Mouse (Mus musculus) megakaryocyte-erythroid progenitor cell, adult 5-6 weeks (primary cell): Measurements from ENCODE around the gene Brox. TPM values are rescaled to one million over a fixed set of nuclear protein-coding genes. Genes with fewer than 3 reads are reported as not detected.
A peak's percentile ranks its signal among the peaks of the same experiment; 100 is the strongest.
"Not testable (repeated sequence)": the region's sequence is repeated elsewhere in the genome, so short reads cannot be mapped to it uniquely, and the experiment has no call there.

Experiments
- ATAC-seq: replicated peaks from 2 replicates; pipeline ENCODE4 v1.8.0; 2016; ENCODE audit warnings: mild to moderate bottlenecking, inconsistent platforms; ENCODE audit not compliant: severe bottlenecking, poor library complexity, low FRiP score, low TSS enrichment
- total RNA-seq, 2 experiments: library from RNA; stranded (forward) in 1 of 2; stranded (reverse) in 1 of 2; fragments of 200-1000, 215-1000 nt in 1 of 2; fragments of >200 nt in 1 of 2; fragmentation: Nextera tagmentation in 1 of 2; gene quantifications; 2 replicates each; pipeline ENCODE4 v1.2.3; 2014 to 2017

Gene Brox
- total RNA-seq (2014; fragmentation: Nextera tagmentation): 26.4 and 37.9 TPM in 2 replicates
- 35.6 and 40.7 TPM in 2 replicates for total RNA-seq (2017)

DNA sequence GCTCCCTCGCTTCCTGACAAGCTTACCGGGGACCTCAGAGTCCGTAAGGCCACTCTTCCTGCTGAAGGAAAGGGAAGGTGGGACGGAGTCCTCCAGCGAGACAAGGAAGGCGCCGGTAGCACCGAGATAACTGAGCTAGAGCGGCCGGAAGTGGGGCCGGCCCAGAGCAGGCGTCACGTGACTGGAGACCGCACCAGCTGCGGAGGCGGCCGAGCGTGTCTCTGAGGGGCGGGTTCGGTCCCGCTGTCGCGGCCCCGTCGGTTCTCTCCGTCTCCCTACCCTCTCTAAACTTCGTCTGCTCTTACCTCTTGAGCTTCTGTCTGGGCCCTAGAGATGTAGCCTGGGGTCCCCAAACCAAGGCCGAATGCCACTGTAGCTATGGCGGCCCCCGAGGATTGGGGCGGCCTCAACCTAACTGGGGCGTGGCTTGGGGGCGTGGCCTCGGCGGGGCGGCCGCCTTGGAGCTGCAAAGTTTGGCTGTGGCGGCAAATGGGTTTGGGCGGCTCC, at the start of gene Brox:
Brox (minus strand) TSS at position 393 of the 507 bp plus-strand sequence.
- peak; percentile 73 for ATAC-seq

DNA sequence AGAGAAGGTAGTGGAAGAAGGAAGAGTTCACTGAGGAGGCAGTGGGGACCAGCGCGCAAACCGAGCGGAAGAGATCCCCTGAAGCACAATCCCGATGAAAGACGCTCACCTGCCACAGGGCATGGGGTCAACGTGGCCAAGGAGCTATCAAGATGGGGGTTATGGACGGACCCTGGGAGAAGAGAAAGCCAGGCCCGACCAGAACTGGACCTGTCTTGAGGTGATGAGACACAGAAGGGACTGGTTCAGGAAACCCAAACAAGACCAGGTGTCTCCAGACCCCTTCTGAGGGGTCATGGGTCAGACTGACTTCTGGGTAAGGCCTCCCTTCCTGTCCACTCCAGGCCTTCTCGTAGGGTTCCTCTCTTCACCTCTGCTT, 48.7 kb upstream of the Brox start:
- ATAC-seq: no peak

DNA sequence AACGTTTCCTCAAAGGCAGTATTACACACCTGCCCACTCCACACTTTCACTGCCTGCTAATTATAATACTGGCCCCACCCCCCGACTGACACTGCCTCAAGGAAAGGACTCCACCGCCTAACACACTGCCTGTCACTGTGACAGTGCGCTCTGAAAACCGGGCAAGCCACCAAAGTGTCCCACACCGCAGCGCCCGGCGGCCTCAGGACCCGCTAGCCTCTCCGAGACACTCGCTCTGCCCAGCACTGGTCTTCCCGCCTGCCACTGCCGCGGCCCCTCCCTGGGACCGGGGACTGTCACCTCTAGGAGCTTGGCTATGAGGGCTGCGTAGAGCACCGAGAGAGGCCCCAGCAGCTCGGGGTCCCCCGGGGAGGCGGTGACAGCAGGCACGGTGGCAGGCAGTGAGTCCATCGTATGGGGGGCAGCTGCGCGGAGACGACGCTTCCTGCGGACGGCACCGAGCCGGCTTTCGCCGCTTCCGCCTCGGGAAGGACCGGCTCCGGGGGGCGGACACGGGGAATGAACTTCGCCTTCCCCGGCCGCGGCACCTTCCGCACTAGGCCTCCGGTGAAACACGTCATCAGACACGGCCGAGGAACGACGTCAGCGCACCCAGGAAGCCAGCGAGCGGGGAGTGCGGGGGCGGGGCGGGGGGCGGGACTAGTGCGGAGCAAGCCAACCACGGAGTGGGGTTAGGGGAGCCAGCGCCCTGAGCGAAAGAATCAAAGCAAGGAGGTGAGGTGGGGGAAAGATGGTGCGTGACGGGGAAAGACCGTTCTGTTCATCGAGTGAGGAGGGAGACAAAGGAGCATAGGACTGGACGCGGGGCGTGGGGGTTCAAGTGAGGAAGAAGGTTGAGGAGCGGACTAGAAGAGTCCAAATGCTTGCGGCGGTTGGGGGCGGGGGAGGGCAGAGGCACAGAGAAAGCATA, 48.1 kb upstream of the Brox start:
- ATAC-seq: peak; percentile 84

DNA sequence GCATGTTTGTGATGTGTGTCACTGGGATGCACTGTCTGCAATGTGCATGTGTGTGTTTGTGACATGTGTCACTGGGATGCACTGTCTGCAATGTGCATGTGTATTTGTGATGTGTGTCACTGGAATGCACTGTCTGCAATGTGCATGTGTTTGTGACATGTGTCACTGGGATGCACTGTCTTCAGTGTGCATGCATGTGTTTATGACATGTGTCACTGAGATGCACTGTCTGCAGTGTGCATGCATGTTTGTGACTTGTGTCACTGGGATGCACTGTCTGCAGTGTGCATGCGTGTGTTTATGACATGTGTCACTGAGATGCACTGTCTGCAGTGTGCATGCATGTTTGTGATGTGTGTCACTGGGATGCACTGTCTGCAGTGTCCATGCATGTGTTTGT, 45.8 kb upstream of the Brox start:
- not testable (repeated sequence) for ATAC-seq

DNA sequence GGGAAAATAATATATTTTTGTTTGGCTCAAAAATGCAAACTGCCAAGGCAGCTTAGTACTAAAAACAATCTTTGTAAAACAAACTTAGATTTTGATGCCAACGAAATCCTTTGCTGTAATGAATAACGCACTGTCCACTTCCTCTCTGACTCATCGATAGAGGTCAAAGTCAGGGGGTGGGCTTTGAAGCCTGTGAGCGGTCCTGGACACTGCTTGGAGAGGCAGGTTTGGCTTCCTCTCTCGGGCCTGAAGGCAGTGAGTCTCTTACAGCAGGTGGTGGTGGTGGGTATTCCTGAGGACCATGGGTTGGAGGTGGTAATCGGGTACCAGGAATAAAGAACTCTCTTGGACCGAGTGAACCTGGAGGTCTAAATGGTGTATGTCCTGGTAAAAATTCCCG, 30.1 kb upstream of the Brox start:
- ATAC-seq: no peak

DNA sequence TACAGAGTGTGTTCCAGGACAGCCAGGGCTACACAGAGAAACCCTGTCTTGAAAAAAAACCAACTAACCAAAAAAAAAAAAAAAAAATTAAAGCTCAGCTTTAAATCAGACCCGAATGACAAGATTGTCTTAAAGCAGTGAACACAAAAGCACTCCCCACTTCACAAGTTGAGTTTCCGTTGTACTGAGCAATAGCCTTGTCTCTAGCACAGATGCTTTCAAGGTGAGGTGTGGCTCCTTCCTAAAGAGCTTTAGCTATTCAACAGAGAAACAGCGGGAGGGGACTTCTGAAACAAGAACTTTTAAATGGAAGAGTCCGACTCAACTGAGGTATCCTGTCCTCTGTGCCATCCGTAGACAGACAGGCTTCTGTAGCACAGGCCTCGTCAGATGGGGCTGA, 27.4 kb upstream of the Brox start:
- ATAC-seq: no peak

DNA sequence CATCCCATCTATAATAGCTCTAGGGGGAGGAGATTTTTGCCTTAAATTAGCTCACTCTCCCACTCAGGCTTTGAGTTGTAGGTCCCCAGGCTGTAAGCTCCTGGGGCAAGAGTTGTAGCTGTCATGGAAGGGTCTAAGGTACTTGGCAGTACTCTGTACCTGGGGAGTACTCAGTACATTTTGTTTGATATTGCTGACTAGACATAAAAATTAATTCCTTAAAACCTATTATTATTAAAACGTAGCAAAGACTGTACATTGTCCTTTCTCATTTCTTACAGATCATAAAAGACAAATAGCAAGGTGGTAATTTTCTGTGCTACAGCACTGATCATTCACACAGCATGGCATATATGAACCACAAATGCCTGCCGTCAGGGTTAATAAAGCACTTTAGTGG, 26.9 kb upstream of the Brox start:
- ATAC-seq: no peak

DNA sequence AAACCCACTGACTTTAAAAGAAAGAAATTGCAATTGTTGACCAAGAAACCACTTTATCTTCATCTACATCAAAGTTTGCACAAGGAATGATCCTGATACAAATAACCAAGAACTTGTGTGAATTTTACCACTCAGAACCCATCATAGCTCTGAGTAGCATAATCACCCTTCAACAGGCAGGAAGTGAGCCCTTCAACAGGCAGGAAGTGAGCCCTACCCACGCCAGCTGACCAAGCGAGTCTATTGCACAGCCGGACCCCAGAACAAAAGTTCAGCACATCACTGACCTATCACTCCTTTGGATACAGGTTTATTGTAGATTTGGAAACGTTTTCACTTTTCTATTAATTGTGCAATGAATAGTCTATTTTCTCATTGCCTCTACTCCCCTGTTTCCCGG, 25.4 kb upstream of the Brox start:
- not testable (repeated sequence) for ATAC-seq

DNA sequence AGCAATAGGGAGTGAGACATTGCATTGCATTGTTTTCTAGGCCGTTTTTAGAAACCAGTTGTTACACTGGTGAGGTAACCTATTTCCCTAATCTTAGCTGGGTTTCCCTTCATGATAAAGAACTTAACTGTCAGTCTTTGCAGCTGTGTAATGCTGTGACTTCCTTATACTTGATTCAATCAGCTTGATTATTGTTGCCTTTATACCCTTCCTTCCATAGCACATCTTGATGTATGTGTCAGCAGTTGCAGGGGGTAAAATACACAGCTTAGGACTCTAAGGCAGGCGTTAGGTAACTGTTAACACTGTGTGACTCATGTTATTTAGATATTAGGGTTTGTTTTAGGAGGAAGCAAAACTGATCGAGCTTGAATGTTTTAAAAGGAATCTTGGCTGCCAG, 23.6 kb upstream of the Brox start:
- peak; percentile 43 for ATAC-seq

DNA sequence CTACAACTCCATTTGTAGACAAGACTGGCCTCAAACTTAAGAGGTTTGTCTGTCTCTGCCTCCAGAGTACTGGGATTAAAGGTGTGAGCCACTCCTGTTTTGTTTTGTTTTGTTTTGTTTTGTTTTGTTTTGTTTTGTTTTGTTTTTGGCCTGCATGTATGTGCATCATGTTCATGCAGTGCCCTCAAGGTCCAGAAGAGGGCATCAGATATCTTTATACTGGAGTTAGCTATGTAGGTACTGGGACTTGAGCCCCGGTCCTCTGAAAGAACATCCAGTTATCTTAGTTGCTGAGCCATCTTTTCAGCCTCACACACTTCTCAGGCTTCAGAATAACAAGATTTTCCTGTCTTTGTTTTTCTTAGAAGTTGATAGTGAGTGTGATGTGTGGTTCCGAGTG, 18.7 kb upstream of the Brox start:
- peak; percentile 72 for ATAC-seq

DNA sequence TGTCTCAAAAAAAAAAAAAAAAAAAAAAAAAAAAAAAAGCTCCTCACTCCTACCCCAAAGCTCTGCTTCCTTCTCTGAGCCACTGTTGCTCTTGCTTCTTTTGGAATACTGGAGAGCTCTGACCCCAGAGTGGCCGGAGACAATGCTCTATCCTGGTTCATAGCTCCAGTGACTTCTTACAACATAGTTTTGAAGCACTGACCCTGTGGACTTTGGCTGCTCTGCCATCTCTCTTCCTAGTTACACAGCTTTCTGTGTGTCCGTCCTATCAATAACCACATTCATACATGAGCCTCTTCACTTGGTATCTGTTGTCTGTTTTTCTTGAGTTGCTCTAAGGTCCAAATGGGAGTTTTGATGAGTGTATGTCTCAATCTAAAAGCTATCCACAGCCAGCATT, 15.0 kb upstream of the Brox start:
- no peak for ATAC-seq

DNA sequence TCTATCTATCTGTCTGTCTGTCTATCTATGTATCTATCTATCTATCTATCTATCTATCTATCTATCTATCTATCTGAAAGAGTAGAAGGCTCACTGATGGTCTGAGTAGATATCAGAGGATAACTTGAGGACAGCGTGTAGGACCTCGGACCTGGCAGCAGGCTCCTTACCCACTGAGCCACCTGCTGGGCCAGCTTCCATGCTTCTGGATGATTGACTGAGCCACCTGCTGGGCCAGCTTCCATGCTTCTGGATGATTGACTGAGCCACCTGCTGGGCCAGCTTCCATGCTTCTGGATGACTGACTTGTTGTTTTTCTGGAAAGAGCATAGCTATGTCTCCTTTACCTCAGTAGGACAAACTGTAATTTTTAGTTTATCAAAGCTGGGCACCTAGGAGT, 12.5 kb upstream of the Brox start:
- not testable (repeated sequence) for ATAC-seq

DNA sequence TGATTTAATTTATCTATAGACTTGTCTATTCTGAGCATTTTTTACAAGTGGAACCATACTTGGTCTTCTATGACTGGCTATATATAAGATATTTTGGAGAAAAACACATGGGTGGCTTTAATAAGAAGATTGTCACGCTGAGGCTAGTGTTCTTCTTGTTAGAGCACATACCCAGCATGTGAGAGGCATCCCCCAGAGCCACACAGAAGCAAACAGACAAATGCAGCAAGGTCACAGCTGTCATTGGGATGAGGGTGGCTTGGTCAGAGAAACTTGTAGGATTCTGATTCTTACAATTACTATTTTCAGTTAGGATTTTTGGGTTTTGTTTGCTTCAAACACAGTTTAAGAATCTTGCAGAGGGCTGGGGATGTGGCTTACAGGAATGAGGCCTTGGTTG, 11.4 kb upstream of the Brox start:
- ATAC-seq: no peak

DNA sequence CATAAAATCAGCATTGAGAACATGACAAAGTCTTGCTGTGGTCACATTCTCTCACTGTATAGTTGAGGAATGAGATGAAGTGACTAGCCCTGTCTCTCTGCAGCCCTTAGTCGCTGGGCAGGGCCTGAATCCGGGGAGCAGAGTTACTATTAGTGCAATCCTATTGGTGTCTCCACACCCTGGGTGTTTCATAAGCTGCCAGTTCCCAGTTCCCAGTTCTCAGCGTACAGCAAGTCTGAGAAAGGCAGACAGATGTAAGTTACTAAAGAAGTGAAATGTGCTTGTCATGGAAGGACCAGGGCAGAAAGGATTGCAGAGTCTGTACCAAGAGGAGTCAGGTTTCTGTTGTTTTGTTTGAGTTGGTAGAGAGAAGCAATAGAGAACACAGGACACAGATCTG, 10.5 kb upstream of the Brox start:
- no peak for ATAC-seq

DNA sequence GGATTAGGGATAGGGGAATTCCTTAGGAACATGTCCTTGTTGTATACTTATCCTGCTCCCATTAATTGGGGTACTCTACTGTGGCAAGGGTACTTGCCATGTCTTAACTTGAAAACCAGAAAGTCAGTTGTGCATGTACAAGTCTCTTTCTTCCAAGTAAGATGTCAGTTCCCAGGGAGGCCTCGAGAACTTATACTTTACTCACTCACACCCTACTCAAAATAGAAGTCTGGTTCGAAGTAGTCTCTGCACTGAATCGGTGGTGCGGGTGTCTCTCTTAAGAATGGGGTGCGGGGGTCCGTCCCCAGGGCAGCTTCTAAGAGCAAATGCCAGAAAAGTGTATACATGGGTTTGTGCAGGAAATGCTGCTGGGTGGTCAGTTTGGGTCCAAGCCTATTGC, 2.1 kb upstream of the Brox start:
- ATAC-seq: no peak

DNA sequence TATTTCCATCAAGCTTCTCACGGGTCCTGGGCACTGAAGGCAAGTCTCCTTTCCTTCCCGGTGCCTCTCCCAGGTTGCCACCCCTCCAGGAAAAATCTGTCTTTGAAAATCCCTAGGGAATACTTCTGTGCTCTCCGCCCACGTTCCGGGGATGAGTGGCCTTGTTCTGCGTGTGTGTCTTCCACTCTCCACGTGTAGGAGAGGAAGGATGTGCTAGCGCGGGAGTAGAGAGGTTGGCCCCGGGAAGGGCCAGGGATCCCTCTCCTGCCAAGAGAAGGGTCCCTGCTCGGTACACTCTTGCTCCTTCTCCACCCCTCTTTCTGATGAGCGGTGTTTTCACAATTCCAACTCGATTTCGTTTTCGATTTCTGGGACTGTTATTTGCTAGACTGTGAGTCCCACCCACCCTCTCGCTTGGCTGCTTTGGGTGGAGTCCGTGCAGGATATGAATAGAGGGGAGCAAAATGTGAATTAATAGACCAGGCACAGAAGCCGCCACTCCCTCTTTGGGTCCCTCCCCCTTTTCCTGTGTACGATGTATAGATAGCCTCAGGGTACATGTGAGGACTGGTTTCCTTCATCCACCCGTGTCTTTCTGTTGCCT, 919 bp upstream of the Brox start:
- ATAC-seq: peak; percentile 49

DNA sequence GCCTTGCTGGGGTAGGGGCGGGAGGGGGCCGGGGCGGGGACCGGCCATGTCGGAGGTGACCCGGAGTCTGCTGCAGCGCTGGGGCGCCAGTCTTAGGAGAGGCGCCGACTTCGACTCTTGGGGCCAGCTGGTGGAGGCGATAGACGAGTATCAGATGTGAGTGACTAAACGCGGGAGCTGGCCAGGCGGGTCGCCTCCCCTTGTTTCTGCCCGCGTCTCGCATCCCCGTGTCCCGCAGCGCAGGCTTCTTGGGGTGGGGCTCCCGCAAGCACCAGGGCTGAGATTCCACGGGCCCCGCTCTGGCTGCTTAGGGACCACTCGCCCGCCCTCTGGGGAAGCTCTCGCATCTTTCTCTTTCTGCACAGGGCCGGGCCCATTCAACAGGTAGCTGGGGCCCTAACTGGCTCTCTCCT, 410 bp upstream of the Brox start:
- peak; percentile 42 for ATAC-seq

DNA sequence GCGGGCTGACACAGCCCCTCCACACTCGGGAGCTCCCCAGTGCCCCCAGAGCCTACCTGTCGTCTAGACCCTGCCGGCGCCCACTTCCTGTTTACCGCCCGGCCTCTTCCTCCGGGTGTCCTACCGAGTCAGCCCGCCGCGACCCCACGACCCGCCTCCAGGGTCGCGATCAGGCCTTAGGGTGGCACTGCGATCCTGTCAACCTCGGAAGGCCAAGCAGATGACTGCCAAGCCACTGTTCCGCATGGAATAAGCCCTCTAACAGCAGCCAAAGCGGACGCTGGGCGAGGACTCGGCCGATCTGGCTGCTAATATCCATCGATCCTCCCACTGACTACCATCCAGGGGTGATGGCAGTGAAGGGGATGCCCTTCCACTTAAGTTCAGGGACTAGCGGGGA, 604 bp downstream of the Brox start, which contains the start of gene Aida:
Aida (plus strand) TSS at position 126 of the 400 bp plus-strand sequence.
- ATAC-seq: peak; percentile 27

DNA sequence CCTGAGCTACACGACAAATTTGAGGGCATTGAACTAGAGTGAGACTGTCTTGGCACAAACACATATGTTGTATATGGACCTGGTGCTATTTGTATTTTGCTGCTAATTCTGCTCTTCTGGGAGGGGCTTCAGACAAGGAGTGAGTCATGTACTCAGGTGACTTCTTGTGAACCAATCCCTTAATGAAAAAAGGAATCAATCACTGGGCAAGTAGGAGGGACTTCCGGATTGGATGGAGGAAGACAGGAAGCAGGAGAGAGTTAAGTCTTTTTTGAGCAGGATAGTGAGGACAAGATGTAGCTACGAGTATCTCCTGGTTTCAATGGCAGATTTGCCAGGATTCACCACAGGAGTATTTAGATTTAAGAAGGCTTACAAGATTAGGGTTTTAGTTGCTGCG, 7.5 kb downstream of the Brox start:
- no peak for ATAC-seq

DNA sequence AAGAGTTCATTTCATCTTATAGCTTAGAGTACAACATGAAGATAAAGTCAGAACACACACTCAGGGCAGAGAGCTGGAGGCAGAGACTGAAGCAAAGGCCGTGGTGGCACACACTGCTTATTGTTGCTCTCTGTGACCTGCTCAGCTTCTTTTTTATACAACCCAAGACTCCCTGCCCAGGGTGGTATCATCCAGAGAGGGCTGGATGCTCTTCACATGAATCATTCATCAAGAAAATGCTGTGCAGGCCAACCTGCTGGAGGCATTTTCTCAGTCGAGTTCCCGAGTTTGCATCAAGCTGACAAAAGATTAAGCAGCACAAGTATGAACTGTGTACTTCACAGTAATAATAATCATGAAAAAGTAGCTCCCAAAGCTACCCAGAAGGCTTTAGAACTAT, 8.7 kb downstream of the Brox start:
- no peak for ATAC-seq

DNA sequence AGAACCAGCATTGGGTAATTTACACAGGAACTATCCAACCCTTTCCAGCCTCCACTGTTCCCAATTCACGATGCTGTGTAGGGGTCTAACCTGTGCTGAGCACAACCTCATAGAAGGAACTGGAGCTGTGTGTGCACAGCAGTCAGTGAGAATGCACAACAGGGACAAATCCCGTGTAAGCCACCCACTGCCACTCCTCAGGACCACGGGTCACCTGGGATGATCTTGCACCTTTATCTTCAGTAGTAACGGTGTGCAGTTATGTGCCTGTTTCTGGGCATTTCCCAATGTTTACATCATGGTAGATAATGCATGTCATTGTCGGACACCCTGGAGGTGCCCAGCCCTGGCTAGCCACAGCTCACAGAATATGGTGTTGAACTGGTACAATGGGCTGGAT, 21.3 kb downstream of the Brox start:
- ATAC-seq: no peak
